Mouse (Mus musculus): ENCODE measurements around the gene Foxp1.

DNA sequence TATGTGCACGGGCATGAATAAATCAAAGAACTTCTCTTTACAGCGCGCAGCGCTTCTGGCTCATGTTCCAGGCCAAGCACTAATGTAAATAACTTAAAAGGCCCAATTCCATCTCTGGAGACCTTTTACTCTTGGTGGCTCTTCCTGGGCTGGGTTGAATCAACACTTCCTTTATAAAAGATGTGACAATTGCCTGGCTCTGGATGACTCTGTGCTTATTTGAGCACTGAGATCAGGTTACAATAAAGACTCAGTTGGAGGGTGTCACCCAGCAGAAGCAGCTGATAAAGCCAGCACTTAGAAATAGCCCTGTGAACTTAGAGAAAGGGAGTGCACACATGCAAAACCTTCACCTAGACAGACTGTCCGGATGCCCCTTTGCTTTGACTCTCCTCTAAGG lies 441.3 kb downstream of the Foxp1 start:
- TF ChIP-seq CTCF (IDR thresholded peaks at IDR 0.05; ENCODE audit: borderline replicate concordance, control insufficient read depth, extremely low read depth, insufficient read depth, low read length, poor library complexity): no peak
- TF ChIP-seq POLR2A (IDR thresholded peaks at IDR 0.05; ENCODE audit: control insufficient read depth, extremely low read depth, insufficient read depth, low read length, poor library complexity): no peak
